Mouse (Mus musculus) small intestine, adult 2 months (tissue): Measurements from ENCODE around the gene Csgalnact2. TPM values are rescaled to one million over a fixed set of nuclear protein-coding genes. Genes with fewer than 3 reads are reported as not detected.
A peak's percentile ranks its signal among the peaks of the same experiment; 100 is the strongest.

Source experiments
- H3K27ac ChIP-seq: fragments of 200-500 bp; 2 replicates; pipeline ENCODE4 v1.5.1; 2012; ENCODE audit warnings: low read depth, low read length, control low read depth, inconsistent platforms; ENCODE audit not compliant: insufficient read depth
- H3K27me3 ChIP-seq: fragments of 200-500 bp; 2 replicates; pipeline ENCODE4 v1.6.1; 2012; ENCODE audit warnings: mild to moderate bottlenecking, moderate library complexity, low read length, inconsistent platforms; ENCODE audit not compliant: control insufficient read depth, insufficient read depth
- H3K36me3 ChIP-seq: fragments of 200-500 bp; 2 replicates; pipeline ENCODE4 v1.6.1; 2012; ENCODE audit warnings: mild to moderate bottlenecking, low read length, control low read depth, inconsistent platforms; ENCODE audit not compliant: control insufficient read depth, insufficient read depth
- H3K4me1 ChIP-seq: fragments of 200-500 bp; 2 replicates; pipeline ENCODE4 v1.6.1; 2012; ENCODE audit warnings: low read length, inconsistent platforms, mixed read lengths; ENCODE audit not compliant: control insufficient read depth, insufficient read depth, insufficient read length
- H3K4me3 ChIP-seq: fragments of 200-500 bp; 2 replicates; pipeline ENCODE4 v1.5.1; 2012; ENCODE audit warnings: low read depth, mild to moderate bottlenecking, control low read depth, inconsistent platforms, low read length, moderate library complexity
- CTCF ChIP-seq: fragments of 200-500 bp; IDR thresholded peaks from 2 replicates; pipeline ENCODE4 v1.5.1; 2012; ENCODE audit warnings: low read depth, mild to moderate bottlenecking, control low read depth, inconsistent platforms, low read length, moderate library complexity, mixed read lengths; ENCODE audit not compliant: insufficient replicate concordance, insufficient read length; ENCODE audit errors: extremely low read depth
- POLR2A ChIP-seq: fragments of 200-500 bp; IDR thresholded peaks from 2 replicates; pipeline ENCODE4 v1.6.1; 2012; ENCODE audit warnings: low read depth, mild to moderate bottlenecking, control low read depth, inconsistent platforms, low read length, moderate library complexity
- WGBS: fragments of 180-500 bp; shearing (Covaris S2); methylation state at CpG from one replicate; pipeline ENCODE4 v1.1.7; 2018; 5-methylcytosine and 5-hydroxymethylcytosine counted together
- polyA plus RNA-seq: library from polyadenylated mRNA; depleted of rRNA; stranded (reverse); fragments of >200 nt; gene quantifications from 2 replicates; pipeline ENCODE4 v1.2.3, GENCODE M21; 2012; rRNA removed

The Csgalnact2 gene
- polyA plus RNA-seq, result 0.28 and 0.38 TPM in 2 replicates

DNA sequence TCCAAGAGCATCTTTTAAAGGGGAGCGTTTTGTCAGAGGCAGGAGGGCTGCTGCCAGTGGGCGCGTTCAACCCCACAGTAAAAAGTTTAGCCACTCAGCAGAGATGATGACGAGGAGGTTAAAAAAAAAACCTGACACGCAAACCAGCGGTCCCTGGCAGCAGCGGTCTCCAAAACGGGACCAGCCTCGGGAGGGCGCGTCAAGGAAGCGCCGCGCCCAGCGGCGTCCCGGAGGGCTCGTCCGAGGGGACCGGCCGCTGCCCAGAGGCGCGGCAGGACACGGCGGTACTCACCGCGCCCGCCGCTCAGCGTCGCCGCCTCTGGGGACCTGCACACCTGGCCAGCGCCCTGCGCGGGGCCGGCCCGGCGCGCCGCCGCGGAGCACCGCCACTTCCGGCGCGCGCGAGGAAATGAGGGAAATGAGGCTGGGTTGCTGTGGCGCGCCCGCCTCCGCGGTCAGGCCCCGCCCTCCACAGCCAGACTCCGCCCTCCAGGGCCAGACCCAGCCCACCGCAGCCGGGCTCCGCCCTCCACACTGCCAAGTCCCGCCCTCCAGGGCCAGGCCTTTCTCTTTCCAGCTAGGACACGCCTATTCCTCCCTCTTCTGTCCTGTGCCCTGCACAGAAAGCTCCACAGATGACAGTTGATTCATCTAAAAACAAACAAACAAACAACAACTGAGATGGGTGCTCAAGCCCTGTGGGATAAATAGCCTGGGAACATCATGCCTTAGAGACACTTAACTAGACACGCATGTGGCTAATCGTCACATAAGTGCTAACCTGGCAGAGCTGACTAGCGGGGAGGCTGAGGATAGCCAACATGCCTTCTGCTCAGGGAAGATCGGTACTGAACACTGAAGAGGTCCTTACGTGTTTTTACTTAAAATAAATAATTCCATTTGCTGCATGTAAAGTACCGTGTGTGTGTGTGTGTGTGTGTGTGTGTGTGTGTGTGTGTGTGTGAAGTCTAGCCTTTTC, at the start of gene Csgalnact2:
TSS of gene Csgalnact2 (minus strand) at position 410 of the 979 bp plus-strand sequence.
- TF ChIP-seq CTCF (no peak), POLR2A (no peak; the same call in 1 of the 2 replicates)
- WGBS, result 4% methylated on average over 64 of the region's 66 CpGs

DNA sequence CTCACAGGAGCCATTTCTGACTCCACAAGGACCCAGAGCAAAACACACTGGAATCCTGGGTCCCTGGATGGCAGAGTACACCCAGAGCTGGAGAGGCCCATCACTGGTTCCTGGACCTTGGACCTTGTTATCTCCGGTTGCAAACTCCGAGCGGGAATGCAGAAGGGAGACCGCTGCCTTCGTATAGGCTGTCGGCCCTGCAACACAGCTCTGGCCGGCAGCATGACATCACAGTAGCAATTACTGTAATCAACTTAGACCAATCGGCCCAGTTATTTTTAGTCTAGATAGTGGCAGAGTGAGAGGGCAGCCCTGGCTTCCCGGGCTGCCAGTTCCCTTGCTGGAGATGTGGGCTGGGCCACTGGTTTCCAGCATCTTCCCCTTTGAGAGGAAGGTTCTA, 49.7 kb upstream of the Csgalnact2 start:
- TF ChIP-seq POLR2A (no peak), CTCF (no peak)
- WGBS, result 20% methylated on average over 9 of the region's 9 CpGs
- Histone ChIP-seq H3K36me3 (no peaks in the 10 kb centered on the region), H3K27me3 (peaks cover 4% of the 10 kb centered on the region; the same call in 1 of the 2 replicates), H3K4me1 (no peaks in the 10 kb centered on the region), H3K4me3 (no peak overlapping the region), H3K27ac (no peak overlapping the region)

More for the DNA sequence above, at the start of gene Csgalnact2:
- H3K27ac ChIP-seq, result peak within 1 kb of the TSS; percentile 51
- H3K36me3 ChIP-seq, result no peaks in the 10 kb centered on the region
- H3K4me1 ChIP-seq, result no peaks in the 10 kb centered on the region
- peak within 1 kb of the TSS; percentile 83 for H3K4me3 ChIP-seq
- no peaks in the 10 kb centered on the region for H3K27me3 ChIP-seq

DNA sequence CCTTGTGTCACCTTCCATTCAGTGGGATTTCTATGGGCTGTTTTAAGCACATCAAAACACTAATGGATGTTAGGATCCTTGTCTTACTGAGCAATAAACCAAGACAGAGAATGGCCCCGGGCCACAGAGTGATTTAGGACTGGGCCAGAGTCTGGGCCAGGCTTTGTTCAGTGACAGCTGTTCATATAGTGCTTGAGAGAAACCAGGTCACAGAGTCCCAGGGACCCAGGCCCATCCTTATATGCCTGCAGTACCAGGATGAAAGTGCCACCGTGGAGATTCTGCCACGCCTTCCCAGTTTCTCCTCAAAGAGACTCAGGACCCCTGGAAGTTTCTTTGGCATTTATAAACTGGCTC, 48.3 kb upstream of the Csgalnact2 start:
- H3K4me1 ChIP-seq, result no peaks in the 10 kb centered on the region
- H3K27me3 ChIP-seq, result no peaks in the 10 kb centered on the region
- TF ChIP-seq POLR2A, result no peak
- no peak for TF ChIP-seq CTCF
- WGBS, result 77% methylated on average over 3 of the region's 3 CpGs
- no peaks in the 10 kb centered on the region for H3K36me3 ChIP-seq
- no peak overlapping the region for H3K4me3 ChIP-seq
- H3K27ac ChIP-seq, result no peak overlapping the region

DNA sequence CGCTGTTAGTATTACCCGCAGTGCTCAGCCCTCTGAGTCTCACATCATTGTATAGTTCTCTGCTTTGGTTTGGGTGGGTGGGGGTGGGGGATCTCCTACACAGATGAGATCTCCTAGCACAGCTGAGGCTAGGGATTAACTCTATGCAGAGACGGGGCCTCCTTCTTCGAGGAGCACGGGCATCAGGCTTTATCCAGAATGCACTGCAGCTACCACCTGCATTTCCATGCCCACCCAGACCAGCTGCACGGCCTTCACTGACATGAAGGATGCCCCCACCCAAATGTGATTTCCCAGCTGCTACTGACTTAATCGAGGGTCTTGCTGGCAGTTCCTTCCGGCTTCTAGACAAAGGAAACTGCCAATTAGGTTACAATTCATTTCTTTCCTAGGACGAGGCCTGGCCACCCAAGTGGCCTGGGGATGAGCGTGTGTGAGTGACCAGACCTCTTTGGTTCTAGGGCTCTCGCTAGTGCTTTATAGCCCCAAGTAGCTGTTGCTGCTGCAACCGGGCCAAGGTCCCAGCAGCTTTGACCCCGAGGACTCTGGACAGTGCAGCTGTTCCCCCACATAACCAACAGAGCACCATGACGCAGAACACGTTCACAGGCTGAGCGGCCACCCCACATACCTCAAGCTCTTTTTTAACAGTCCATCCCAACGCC, 47.8 kb upstream of the Csgalnact2 start:
- Histone ChIP-seq H3K27ac (no peak overlapping the region), H3K36me3 (no peaks in the 10 kb centered on the region), H3K4me1 (no peaks in the 10 kb centered on the region), H3K27me3 (no peaks in the 10 kb centered on the region), H3K4me3 (no peak overlapping the region)
- 85% methylated on average over 17 of the region's 17 CpGs for WGBS
- TF ChIP-seq POLR2A, result no peak
- TF ChIP-seq CTCF, result no peak

DNA sequence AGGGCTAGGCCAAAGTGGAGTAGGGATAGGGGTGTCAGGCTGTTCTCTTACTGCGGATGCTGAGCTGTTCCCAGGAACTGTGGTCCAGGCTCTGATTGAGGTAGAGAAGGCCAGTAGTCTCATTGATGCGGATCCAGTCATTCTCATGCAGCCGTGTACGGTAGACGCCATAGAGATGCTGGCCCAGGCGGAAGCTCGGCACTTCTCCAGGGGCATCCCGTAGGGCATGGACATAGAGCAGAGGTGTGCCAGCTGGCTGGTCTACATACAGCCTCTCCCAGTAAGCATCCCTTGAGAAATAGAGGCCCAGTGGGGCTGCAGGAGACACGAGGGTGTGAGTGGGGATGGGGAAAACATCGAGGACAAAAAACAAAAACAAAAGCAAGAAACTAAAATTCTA, 45.2 kb upstream of the Csgalnact2 start:
- Histone ChIP-seq H3K4me3 (no peak overlapping the region), H3K36me3 (no peaks in the 10 kb centered on the region), H3K4me1 (0 out of 2 replicates have a peak, but pooled peaks cover 2% of the 10 kb centered on the region), H3K27ac (no peak overlapping the region), H3K27me3 (no peaks in the 10 kb centered on the region)
- 88% methylated on average over 10 of the region's 10 CpGs for WGBS
- TF ChIP-seq POLR2A (no peak), CTCF (no peak)

DNA sequence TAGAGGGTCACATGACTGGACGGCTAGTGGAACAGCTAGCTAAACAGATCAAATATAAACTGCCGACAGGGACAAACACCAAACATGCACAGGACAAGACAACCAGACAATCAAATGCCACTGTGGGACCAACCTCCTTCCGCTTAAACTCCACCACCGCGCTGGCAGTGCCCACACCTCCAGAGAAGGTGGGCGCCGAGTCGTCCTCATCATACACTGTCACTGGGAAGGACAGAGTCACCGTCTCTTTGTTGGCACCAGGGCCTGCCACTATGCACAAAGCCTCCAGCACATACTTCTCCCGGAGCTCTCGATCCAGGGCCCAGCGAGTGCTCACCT, 41.1 kb upstream of the Csgalnact2 start:
- Histone ChIP-seq H3K27ac (no peak overlapping the region), H3K4me3 (no peak overlapping the region), H3K27me3 (no peaks in the 10 kb centered on the region), H3K36me3 (no peaks in the 10 kb centered on the region), H3K4me1 (0 out of 2 replicates have a peak, but pooled peaks cover 2% of the 10 kb centered on the region)
- no peak for TF ChIP-seq POLR2A
- no peak for TF ChIP-seq CTCF
- WGBS, result 63% methylated on average over 12 of the region's 12 CpGs

DNA sequence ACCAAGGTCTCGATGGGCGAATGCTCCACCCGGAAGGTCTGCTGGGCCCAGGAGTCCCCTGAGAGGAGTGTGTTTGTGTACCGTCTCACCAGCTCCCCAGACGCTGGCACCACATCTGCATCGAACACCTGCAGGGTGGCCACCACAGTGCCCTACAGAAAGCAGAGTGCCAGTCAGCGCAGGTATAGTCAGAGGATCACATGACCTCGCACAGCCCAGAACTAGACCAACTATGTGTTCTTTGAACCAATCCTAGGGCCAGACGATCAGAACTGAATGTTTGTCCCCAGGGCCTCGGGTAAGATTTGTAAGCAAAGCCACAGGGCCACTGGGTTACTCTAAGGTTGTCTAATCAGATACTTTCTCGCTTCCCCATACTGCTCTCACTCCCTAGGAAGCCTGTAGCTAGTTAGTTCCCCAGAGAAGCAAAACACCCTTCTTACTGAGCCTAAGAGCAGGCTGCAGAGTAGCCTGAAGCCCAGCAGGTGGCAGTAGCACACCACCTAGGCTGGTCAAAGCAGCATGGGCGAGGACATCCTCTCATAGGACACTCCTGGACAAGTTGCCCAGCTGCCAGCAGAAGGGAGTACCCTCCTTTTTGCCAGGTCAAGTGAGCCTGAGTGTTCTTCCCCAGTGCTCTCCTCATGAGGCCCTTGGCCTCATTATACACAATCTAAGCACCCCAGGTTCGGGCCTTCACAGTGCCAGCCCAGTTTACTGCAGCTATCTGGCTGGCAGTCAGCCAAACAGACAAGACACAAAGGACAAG, 40.6 kb upstream of the Csgalnact2 start:
- 0 out of 2 replicates have a peak, but pooled peaks cover 2% of the 10 kb centered on the region for H3K4me1 ChIP-seq
- H3K27ac ChIP-seq, result no peak overlapping the region
- TF ChIP-seq POLR2A, result no peak
- peak; percentile 95; the same call in 1 of the 2 replicates for TF ChIP-seq CTCF
- no peaks in the 10 kb centered on the region for H3K36me3 ChIP-seq
- 50% methylated on average over 13 of the region's 13 CpGs for WGBS
- no peaks in the 10 kb centered on the region for H3K27me3 ChIP-seq
- no peak overlapping the region for H3K4me3 ChIP-seq
